Mouse (Mus musculus): ENCODE results near the gene Qrsl1. TPM values are rescaled to one million over a fixed set of nuclear protein-coding genes. Genes with fewer than 3 reads are reported as not detected.

The Qrsl1 gene
- polyA plus RNA-seq, 1 experiment from 2014 or later = 29.3 TPM

GRCm38 (mm10) chr10:43912236-43912635 is 10.7 kb upstream of the Qrsl1 start:
- H3K4me1 ChIP-seq (replicated peaks) = no peaks in the 10 kb centered on the region

GRCm38 (mm10) chr10:43910873-43911142 is 9.3 kb upstream of the Qrsl1 start:
- Histone ChIP-seq H3K27me3 (no peaks in the 10 kb centered on the region), H3K9me3 (no peaks in the 10 kb centered on the region), H3K4me2 (no peak overlapping the region), H3K4me1 (replicated peaks) (no peaks in the 10 kb centered on the region), H3K4me3 (replicated peaks) (no peak overlapping the region), H3K9ac (replicated peaks) (no peak overlapping the region), H3K27ac (no peak overlapping the region), H3K36me3 (peaks cover 12% of the 10 kb centered on the region; the same call in 1 of the 2 replicates)
- 91% methylated on average over 8 of the region's 8 CpGs for whole genome bisulfite sequencing
- no peak for ATAC-seq (ENCODE audit: insufficient number of reproducible peaks, insufficient read depth, low FRiP score, low TSS enrichment, low read depth)

More at GRCm38 (mm10) chr10:43912236-43912635, 10.7 kb upstream of the Qrsl1 start:
- Histone ChIP-seq H3K4me3 (replicated peaks) (no peak overlapping the region), H3K4me2 (no peak overlapping the region), H3K27me3 (no peaks in the 10 kb centered on the region), H3K36me3 (peaks cover 12% of the 10 kb centered on the region; the same call in 1 of the 2 replicates), H3K27ac (no peak overlapping the region), H3K9ac (replicated peaks) (no peak overlapping the region), H3K9me3 (no peaks in the 10 kb centered on the region)
- WGBS = 84% methylated on average over 3 of the region's 3 CpGs
- no peak for ATAC-seq (ENCODE audit: insufficient number of reproducible peaks, insufficient read depth, low FRiP score, low TSS enrichment, low read depth)

- H3K36me3 ChIP-seq = peaks cover 12% of the 10 kb centered on the region; the same call in 1 of the 2 replicates
- ATAC-seq (ENCODE audit: insufficient number of reproducible peaks, insufficient read depth, low FRiP score, low TSS enrichment, low read depth) = no peak
- H3K4me2 ChIP-seq = no peak overlapping the region
- H3K9ac ChIP-seq (replicated peaks) = no peak overlapping the region
- no peaks in the 10 kb centered on the region for H3K27me3 ChIP-seq
- H3K9me3 ChIP-seq = no peaks in the 10 kb centered on the region
- H3K4me1 ChIP-seq (replicated peaks) = no peaks in the 10 kb centered on the region
- no peak overlapping the region for H3K27ac ChIP-seq
- H3K4me3 ChIP-seq (replicated peaks) = no peak overlapping the region
- 76% methylated on average over 12 of the region's 12 CpGs for WGBS
These were observed 8.7 kb upstream of the Qrsl1 start for GRCm38 (mm10) chr10:43910032-43910872.

GRCm38 (mm10) chr10:43904569-43904968 is 3.0 kb upstream of the Qrsl1 start:
- Histone ChIP-seq H3K9ac (replicated peaks) (no peak overlapping the region), H3K27ac (no peak overlapping the region), H3K4me1 (replicated peaks) (peaks cover 10% of the 10 kb centered on the region), H3K4me3 (replicated peaks) (no peak overlapping the region), H3K36me3 (no peaks in the 10 kb centered on the region), H3K4me2 (no peak overlapping the region), H3K9me3 (no peaks in the 10 kb centered on the region), H3K27me3 (no peaks in the 10 kb centered on the region)
- WGBS = 94% methylated on average over 1 of the region's 1 CpGs
- no peak for ATAC-seq (ENCODE audit: insufficient number of reproducible peaks, insufficient read depth, low FRiP score, low TSS enrichment, low read depth)

GRCm38 (mm10) chr10:43900883-43901570 is 518 bp downstream of the Qrsl1 start:
- H3K9ac ChIP-seq (replicated peaks) = peak overlapping the region; percentile 62
- peaks cover 19% of the 10 kb centered on the region; the same call in 1 of the 2 replicates for H3K36me3 ChIP-seq
- H3K4me2 ChIP-seq = peak overlapping the region; percentile 78
- H3K4me1 ChIP-seq (replicated peaks) = peaks cover 10% of the 10 kb centered on the region
- peak overlapping the region; percentile 77 for H3K27ac ChIP-seq
- no peaks in the 10 kb centered on the region for H3K9me3 ChIP-seq
- peak; percentile 58; the same call in 1 of the 2 replicates for ATAC-seq (ENCODE audit: insufficient number of reproducible peaks, insufficient read depth, low FRiP score, low TSS enrichment, low read depth)
- H3K4me3 ChIP-seq (replicated peaks) = peak overlapping the region; percentile 78
- WGBS = 8% methylated on average over 27 of the region's 30 CpGs
- H3K27me3 ChIP-seq = no peaks in the 10 kb centered on the region

GRCm38 (mm10) chr10:43898276-43898675 is 3.3 kb downstream of the Qrsl1 start:
- peaks cover 10% of the 10 kb centered on the region for H3K4me1 ChIP-seq (replicated peaks)
- H3K36me3 ChIP-seq = peaks cover 47% of the 10 kb centered on the region
- 91% methylated on average over 7 of the region's 7 CpGs for WGBS
- no peaks in the 10 kb centered on the region for H3K9me3 ChIP-seq
- no peak overlapping the region for H3K27ac ChIP-seq
- H3K4me2 ChIP-seq = no peak overlapping the region
- no peak overlapping the region for H3K9ac ChIP-seq (replicated peaks)
- H3K27me3 ChIP-seq = no peaks in the 10 kb centered on the region
- ATAC-seq (ENCODE audit: insufficient number of reproducible peaks, insufficient read depth, low FRiP score, low TSS enrichment, low read depth) = no peak
- no peak overlapping the region for H3K4me3 ChIP-seq (replicated peaks)

GRCm38 (mm10) chr10:43896065-43896464 is 5.5 kb downstream of the Qrsl1 start:
- no peaks in the 10 kb centered on the region for H3K27me3 ChIP-seq
- H3K4me3 ChIP-seq (replicated peaks) = no peak overlapping the region
- peaks cover 56% of the 10 kb centered on the region for H3K36me3 ChIP-seq
- H3K4me1 ChIP-seq (replicated peaks) = no peaks in the 10 kb centered on the region
- 91% methylated on average over 8 of the region's 8 CpGs for WGBS
- H3K9me3 ChIP-seq = no peaks in the 10 kb centered on the region
- ATAC-seq (ENCODE audit: insufficient number of reproducible peaks, insufficient read depth, low FRiP score, low TSS enrichment, low read depth) = no peak
- no peak overlapping the region for H3K9ac ChIP-seq (replicated peaks)
- no peak overlapping the region for H3K27ac ChIP-seq
- H3K4me2 ChIP-seq = no peak overlapping the region

- no peak overlapping the region for H3K4me2 ChIP-seq
- H3K36me3 ChIP-seq = peaks cover 66% of the 10 kb centered on the region
- ATAC-seq (ENCODE audit: insufficient number of reproducible peaks, insufficient read depth, low FRiP score, low TSS enrichment, low read depth) = no peak
- H3K27me3 ChIP-seq = no peaks in the 10 kb centered on the region
- no peak overlapping the region for H3K27ac ChIP-seq
- no peaks in the 10 kb centered on the region for H3K4me1 ChIP-seq (replicated peaks)
- WGBS = 95% methylated on average over 4 of the region's 4 CpGs
- H3K9me3 ChIP-seq = no peaks in the 10 kb centered on the region
- H3K4me3 ChIP-seq (replicated peaks) = no peak overlapping the region
- no peak overlapping the region for H3K9ac ChIP-seq (replicated peaks)
These were observed 8.6 kb downstream of the Qrsl1 start for GRCm38 (mm10) chr10:43892971-43893370.

GRCm38 (mm10) chr10:43888976-43889375 is 12.6 kb downstream of the Qrsl1 start:
- WGBS = 87% methylated on average over 16 of the region's 16 CpGs

GRCm38 (mm10) chr10:43887676-43888075 is 13.9 kb downstream of the Qrsl1 start:
- no peak overlapping the region for H3K27ac ChIP-seq
- no peak overlapping the region for H3K9ac ChIP-seq (replicated peaks)
- H3K4me2 ChIP-seq = no peak overlapping the region
- no peaks in the 10 kb centered on the region for H3K4me1 ChIP-seq (replicated peaks)
- H3K9me3 ChIP-seq = no peaks in the 10 kb centered on the region
- H3K4me3 ChIP-seq (replicated peaks) = no peak overlapping the region
- H3K27me3 ChIP-seq = no peaks in the 10 kb centered on the region
- WGBS = 90% methylated on average over 9 of the region's 9 CpGs
- peaks cover 44% of the 10 kb centered on the region for H3K36me3 ChIP-seq
- no peak for ATAC-seq (ENCODE audit: insufficient number of reproducible peaks, insufficient read depth, low FRiP score, low TSS enrichment, low read depth)

More at GRCm38 (mm10) chr10:43888976-43889375, 12.6 kb downstream of the Qrsl1 start:
- no peak for ATAC-seq (ENCODE audit: insufficient number of reproducible peaks, insufficient read depth, low FRiP score, low TSS enrichment, low read depth)
- no peaks in the 10 kb centered on the region for H3K9me3 ChIP-seq
- no peak overlapping the region for H3K9ac ChIP-seq (replicated peaks)
- no peaks in the 10 kb centered on the region for H3K4me1 ChIP-seq (replicated peaks)
- H3K4me2 ChIP-seq = no peak overlapping the region
- no peaks in the 10 kb centered on the region for H3K27me3 ChIP-seq
- peaks cover 57% of the 10 kb centered on the region for H3K36me3 ChIP-seq
- no peak overlapping the region for H3K27ac ChIP-seq
- no peak overlapping the region for H3K4me3 ChIP-seq (replicated peaks)

GRCm38 (mm10) chr10:43871458-43871857 is 30.1 kb downstream of the Qrsl1 start:
- no peak overlapping the region for H3K27ac ChIP-seq
- peaks cover 9% of the 10 kb centered on the region for H3K36me3 ChIP-seq
- no peak overlapping the region for H3K4me2 ChIP-seq
- H3K27me3 ChIP-seq = no peaks in the 10 kb centered on the region
- 94% methylated on average over 1 of the region's 1 CpGs for WGBS
- no peaks in the 10 kb centered on the region for H3K4me1 ChIP-seq (replicated peaks)
- no peaks in the 10 kb centered on the region for H3K9me3 ChIP-seq
- no peak overlapping the region for H3K9ac ChIP-seq (replicated peaks)
- no peak overlapping the region for H3K4me3 ChIP-seq (replicated peaks)
- ATAC-seq (ENCODE audit: insufficient number of reproducible peaks, insufficient read depth, low FRiP score, low TSS enrichment, low read depth) = no peak

Measured in limb, embryonic 12.5 days (tissue).